Mouse (Mus musculus) ovary, postnatal 14 days (tissue): Measurements from ENCODE around the gene Tbca.

Experiments used
- DNase-seq: peaks from one replicate; pipeline ENCODE4 v3.0.0; 2022; ENCODE audit warnings: low spot score

Tbca gene

GRCm38 (mm10) chr13:94847870-94848269, 59.2 kb downstream of the Tbca start:
- DNase-seq: no peak

GRCm38 (mm10) chr13:94849351-94849750, 60.6 kb downstream of the Tbca start:
- no peak for DNase-seq

- DNase-seq: no peak
These were observed 69.4 kb downstream of the Tbca start for GRCm38 (mm10) chr13:94858016-94858575.

- DNase-seq: no peak
These were observed 70.5 kb downstream of the Tbca start for GRCm38 (mm10) chr13:94859256-94859655.

GRCm38 (mm10) chr13:94862491-94863230, 74.0 kb downstream of the Tbca start:
- no peak for DNase-seq

- no peak for DNase-seq
These were observed 78.2 kb downstream of the Tbca start for GRCm38 (mm10) chr13:94866906-94867305.

GRCm38 (mm10) chr13:94867772-94868171, 79.1 kb downstream of the Tbca start:
- no peak for DNase-seq

GRCm38 (mm10) chr13:94868478-94868950, 79.8 kb downstream of the Tbca start:
- peak; percentile 39 for DNase-seq

- no peak for DNase-seq
These were observed 80.8 kb downstream of the Tbca start for GRCm38 (mm10) chr13:94869541-94869940.

- DNase-seq: no peak
These were observed 81.4 kb downstream of the Tbca start for GRCm38 (mm10) chr13:94870071-94870460.

GRCm38 (mm10) chr13:94870461-94871186, 81.9 kb downstream of the Tbca start:
- no peak for DNase-seq

- DNase-seq: no peak
These were observed 83.2 kb downstream of the Tbca start for GRCm38 (mm10) chr13:94871806-94872320.

GRCm38 (mm10) chr13:94872439-94872838, 83.7 kb downstream of the Tbca start:
- DNase-seq: no peak

GRCm38 (mm10) chr13:94873111-94874038, 84.7 kb downstream of the Tbca start:
- no peak for DNase-seq

GRCm38 (mm10) chr13:94874039-94874425, 85.3 kb downstream of the Tbca start:
- no peak for DNase-seq

- DNase-seq: no peak
These were observed 86.1 kb downstream of the Tbca start for GRCm38 (mm10) chr13:94874656-94875395.

- DNase-seq: no peak
These were observed 86.7 kb downstream of the Tbca start, which contains the start of gene Otp for GRCm38 (mm10) chr13:94875396-94875880. Gene Otp, plus strand, starts transcription at chr13:94875602.

- DNase-seq: no peak
These were observed 87.8 kb downstream of the Tbca start for GRCm38 (mm10) chr13:94876286-94877210.

GRCm38 (mm10) chr13:94877211-94877590, 88.5 kb downstream of the Tbca start:
- DNase-seq: no peak
